Mouse (Mus musculus) MEL (cell line): ENCODE data around the gene Ppif. TPM values are rescaled to one million over a fixed set of nuclear protein-coding genes. Genes with fewer than 3 reads are reported as not detected.

Experiments used
- DNase-seq: peaks from one replicate; pipeline ENCODE4 v3.0.0; 2011; ENCODE audit warnings: low read depth, low spot score
- H3K27ac ChIP-seq: 2 replicates; pipeline ENCODE4 v1.5.1; 2012; ENCODE audit warnings: low read depth, mild to moderate bottlenecking, control low read depth, low read length, moderate library complexity; ENCODE audit not compliant: control insufficient read depth
- H3K27me3 ChIP-seq, 2 experiments: fragments of 150-350 bp in 1 of 2; sonication (generic) in 1 of 2; 2 replicates each; pipeline ENCODE4 v1.6.1; 2012; ENCODE audit warnings: low read length in 2 of 2, mild to moderate bottlenecking in 2 of 2, improper control_type of control experiment in 1 of 2, moderate library complexity in 1 of 2; ENCODE audit not compliant: insufficient read depth in 2 of 2, control insufficient read depth in 1 of 2
- H3K36me3 ChIP-seq, 2 experiments: 2 replicates each; pipeline ENCODE4 v1.6.1; 2012 to 2014; ENCODE audit warnings: low read length in 2 of 2, improper control_type of control experiment in 1 of 2, inconsistent platforms in 1 of 2, mild to moderate bottlenecking in 1 of 2; ENCODE audit not compliant: insufficient read depth in 2 of 2, control insufficient read depth in 1 of 2
- H3K4me1 ChIP-seq, 2 experiments: fragments of 150-350 bp in 1 of 2; sonication (generic) in 1 of 2; 2 replicates each; pipeline ENCODE4 v1.6.1; 2012; ENCODE audit warnings: low read length in 2 of 2, improper control_type of control experiment in 1 of 2, mild to moderate bottlenecking in 1 of 2; ENCODE audit not compliant: insufficient read depth in 2 of 2, control insufficient read depth in 1 of 2
- H3K4me3 ChIP-seq, 2 experiments: fragments of 150-350 bp in 1 of 2; sonication (generic) in 1 of 2; 2 replicates each; pipeline ENCODE4 v1.5.1; 2012; ENCODE audit warnings: low read depth in 2 of 2, low read length in 2 of 2, mild to moderate bottlenecking in 2 of 2, moderate library complexity in 2 of 2, control low read depth in 1 of 2, improper control_type of control experiment in 1 of 2; ENCODE audit not compliant: control insufficient read depth in 1 of 2, insufficient read depth in 1 of 2
- H3K79me2 ChIP-seq: 2 replicates; pipeline ENCODE4 v1.6.1; 2012; ENCODE audit warnings: mild to moderate bottlenecking, low read length, moderate library complexity; ENCODE audit not compliant: control insufficient read depth, poor library complexity, insufficient read depth
- H3K9ac ChIP-seq: 2 replicates; pipeline ENCODE4 v1.6.1; 2012; ENCODE audit warnings: low read depth, mild to moderate bottlenecking, control low read depth, low read length, moderate library complexity; ENCODE audit not compliant: control insufficient read depth, poor library complexity, severe bottlenecking
- H3K9me3 ChIP-seq: fragments of 150-350 bp; sonication (generic); replicated peaks from 2 replicates; pipeline ENCODE4 v1.6.1; 2012; ENCODE audit warnings: mild to moderate bottlenecking, low read length, improper control_type of control experiment, moderate library complexity; ENCODE audit not compliant: insufficient read depth
- CHD1 ChIP-seq: IDR thresholded peaks from 2 replicates; pipeline ENCODE4 v1.6.1; 2012; ENCODE audit warnings: low read depth, mild to moderate bottlenecking, inconsistent platforms, low read length, improper control_type of control experiment
- CTCF ChIP-seq, 3 experiments: IDR thresholded peaks in 2 of 3; conservative IDR thresholded peaks in 1 of 3; 2 replicates each; pipeline ENCODE4 v1.5.1; 2011 to 2012; ENCODE audit warnings: low read length in 3 of 3, low read depth in 2 of 3, mild to moderate bottlenecking in 2 of 3, improper control_type of control experiment in 1 of 3, inconsistent platforms in 1 of 3, mixed read lengths in 1 of 3, moderate library complexity in 1 of 3; ENCODE audit not compliant: control insufficient read depth in 1 of 3, insufficient read depth in 1 of 3, poor library complexity in 1 of 3, severe bottlenecking in 1 of 3
- E2F4 ChIP-seq: IDR thresholded peaks from 2 replicates; pipeline ENCODE4 v1.6.1; 2011; ENCODE audit warnings: low read depth, low read length, improper control_type of control experiment, borderline replicate concordance
- ETS1 ChIP-seq: IDR thresholded peaks from 2 replicates; pipeline ENCODE4 v1.6.1; 2012; ENCODE audit warnings: low read depth, mild to moderate bottlenecking, inconsistent platforms, low read length, improper control_type of control experiment, moderate library complexity
- GABPA ChIP-seq: IDR thresholded peaks from 2 replicates; pipeline ENCODE4 v1.6.1; 2012; ENCODE audit warnings: low read depth, mild to moderate bottlenecking, inconsistent platforms, low read length, improper control_type of control experiment, moderate library complexity
- HCFC1 ChIP-seq: IDR thresholded peaks from 2 replicates; pipeline ENCODE4 v1.6.1; 2012; ENCODE audit warnings: low read depth, mild to moderate bottlenecking, inconsistent platforms, low read length, improper control_type of control experiment, moderate library complexity
- MXI1 ChIP-seq: IDR thresholded peaks from 2 replicates; pipeline ENCODE4 v1.6.1; 2011; ENCODE audit warnings: mild to moderate bottlenecking, low read depth, low read length, improper control_type of control experiment
- MYC ChIP-seq: IDR thresholded peaks from 2 replicates; pipeline ENCODE4 v1.6.1; 2011; ENCODE audit warnings: low read depth, mild to moderate bottlenecking, low read length, improper control_type of control experiment, moderate library complexity
- RAD21 ChIP-seq: IDR thresholded peaks from 2 replicates; pipeline ENCODE4 v1.6.1; 2011; ENCODE audit warnings: mild to moderate bottlenecking, low read depth, low read length, improper control_type of control experiment
- RCOR1 ChIP-seq: IDR thresholded peaks from 2 replicates; pipeline ENCODE4 v1.6.1; 2012; ENCODE audit warnings: low read depth, mild to moderate bottlenecking, inconsistent platforms, low read length, improper control_type of control experiment
- SMC3 ChIP-seq: IDR thresholded peaks from 2 replicates; pipeline ENCODE4 v1.6.1; 2011; ENCODE audit warnings: low read depth, low read length, improper control_type of control experiment
- TAL1 ChIP-seq: IDR thresholded peaks from 2 replicates; pipeline ENCODE4 v1.6.1; 2012; ENCODE audit warnings: mild to moderate bottlenecking, inconsistent platforms, low read length, moderate library complexity, mixed read lengths
- TBP ChIP-seq: IDR thresholded peaks from 2 replicates; pipeline ENCODE4 v1.8.0; 2011; ENCODE audit warnings: low read depth, low read length, improper control_type of control experiment
- ZKSCAN1 ChIP-seq: IDR thresholded peaks from 2 replicates; pipeline ENCODE4 v1.6.1; 2012; ENCODE audit warnings: low read depth, mild to moderate bottlenecking, inconsistent platforms, low read length, improper control_type of control experiment, moderate library complexity
- ZMIZ1 ChIP-seq: IDR thresholded peaks from 2 replicates; pipeline ENCODE4 v1.6.1; 2012; ENCODE audit warnings: low read depth, mild to moderate bottlenecking, inconsistent platforms, low read length, improper control_type of control experiment, moderate library complexity
- ZNF384 ChIP-seq: IDR thresholded peaks from 2 replicates; pipeline ENCODE4 v1.6.1; 2012; ENCODE audit warnings: low read depth, mild to moderate bottlenecking, inconsistent platforms, low read length, improper control_type of control experiment
- polyA plus RNA-seq, 2 experiments: library from polyadenylated mRNA; stranded (reverse) in 1 of 2; unstranded in 1 of 2; fragments of >175 nt in 1 of 2; fragments of >200 nt in 1 of 2; gene quantifications; 2 replicates each; pipeline versions ENCODE4 v1.2.1 to v1.2.4; 2012; ENCODE audit warnings: low replicate concordance in 2 of 2, low read depth in 1 of 2; ENCODE audit not compliant: insufficient read length in 2 of 2, insufficient read depth in 1 of 2, missing spikeins in 1 of 2
- total RNA-seq: library from RNA; depleted of rRNA; stranded (reverse); fragments of 300-350 nt; gene quantifications from 2 replicates; pipeline ENCODE4 v1.2.3, GENCODE M21; 2012

The Ppif gene
- total and polyA plus RNA-seq, 3 experiments = 71.0 to 128 (median 127) TPM

DNA sequence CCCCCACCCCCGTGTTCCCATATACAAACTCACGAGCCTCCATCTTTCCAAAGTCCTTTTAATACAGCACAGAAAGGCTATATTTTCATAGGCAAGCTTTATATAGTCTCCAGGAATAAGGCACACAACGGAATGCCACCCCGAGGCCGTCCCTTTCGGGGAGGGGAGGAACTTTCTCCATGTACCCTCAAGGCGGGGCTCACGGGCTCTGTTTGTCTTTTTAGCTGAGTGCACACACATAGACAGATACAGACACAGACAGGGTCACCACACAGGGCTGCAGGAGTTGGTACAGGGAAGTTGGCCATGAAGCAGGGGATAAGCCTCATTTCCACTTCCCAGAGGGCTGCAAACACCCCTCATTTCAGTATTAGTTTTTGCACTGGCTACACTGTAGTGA, 17.6 kb downstream of the Ppif start:
- no peak for DNase-seq
- Histone ChIP-seq H3K9me3 (no peaks in the 10 kb centered on the region), H3K4me1 (0 out of 4 replicates have a peak, but pooled peaks cover 0 to 6% of the 10 kb centered on the region in 2 experiments), H3K27ac (no peak overlapping the region), H3K36me3 (no peaks in the 10 kb centered on the region; a peak in 1 of 4 replicates), H3K4me3 (no peak overlapping the region), H3K9ac (no peak overlapping the region), H3K79me2 (no peaks in the 10 kb centered on the region), H3K27me3 (no peaks in the 10 kb centered on the region)
- TF ChIP-seq ZNF384 = no peak

- H3K4me1 ChIP-seq = 0 out of 4 replicates have a peak, but pooled peaks cover 0 to 6% of the 10 kb centered on the region in 2 experiments
- peak in 2 of 3 experiments; percentile 50; a peak in 4 of 6 replicates for TF ChIP-seq CTCF (IDR thresholded peaks at IDR 0.05 in 2 of 3, conservative IDR thresholded peaks at IDR 0.05 in 1 of 3; ENCODE audit: control insufficient read depth in 1 of 3, insufficient read depth in 1 of 3, low read depth in 2 of 3, low read length in 3 of 3, poor library complexity in 1 of 3, severe bottlenecking in 1 of 3)
- peak; percentile 51 for TF ChIP-seq SMC3
- no peak for TF ChIP-seq ETS1
- peak; percentile 38 for TF ChIP-seq RAD21
- TF ChIP-seq, all 39 proteins: peak for 3
- DNase-seq = no peak
- H3K79me2 ChIP-seq = no peaks in the 10 kb centered on the region
- no peaks in the 10 kb centered on the region; a peak in 1 of 4 replicates for H3K36me3 ChIP-seq
- no peak overlapping the region for H3K4me3 ChIP-seq
- H3K9me3 ChIP-seq = no peaks in the 10 kb centered on the region
- no peaks in the 10 kb centered on the region for H3K27me3 ChIP-seq
- H3K27ac ChIP-seq = no peak overlapping the region
- no peak overlapping the region for H3K9ac ChIP-seq
Observed at GRCm38 (mm10) chr14:25713443-25713842, 19.5 kb downstream of the Ppif start.

DNA sequence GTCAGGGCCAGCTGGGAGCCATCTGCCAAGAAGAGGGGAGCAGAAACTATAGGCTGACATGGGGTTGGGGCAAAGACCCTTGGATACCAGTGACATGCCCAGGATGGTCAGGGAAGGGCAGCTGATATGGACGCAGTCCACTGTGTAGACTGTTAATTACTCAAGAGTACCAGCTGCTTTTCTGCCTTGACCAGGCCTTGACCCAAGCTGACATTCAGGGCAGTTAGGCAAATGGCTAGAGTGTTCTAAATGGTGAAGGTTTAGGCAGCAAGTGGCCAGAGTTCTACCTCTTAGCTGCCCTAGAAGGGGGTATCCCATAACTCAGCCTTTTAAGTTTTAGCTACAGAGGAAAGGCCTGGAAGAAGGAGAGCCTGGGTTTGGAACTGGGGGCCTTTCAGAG, 22.6 kb downstream of the Ppif start:
- Histone ChIP-seq H3K27ac (no peak overlapping the region), H3K79me2 (no peaks in the 10 kb centered on the region), H3K4me3 (no peak overlapping the region), H3K9me3 (no peaks in the 10 kb centered on the region), H3K9ac (no peak overlapping the region), H3K4me1 (no peaks in the 10 kb centered on the region), H3K36me3 (no peaks in the 10 kb centered on the region), H3K27me3 (no peaks in the 10 kb centered on the region)
- TF ChIP-seq HCFC1 (no peak), ZKSCAN1 (no peak), MXI1 (no peak), ZMIZ1 (no peak), TBP (no peak), E2F4 (no peak), MYC (no peak), ZNF384 (no peak), GABPA (no peak), RCOR1 (no peak), CHD1 (no peak), TAL1 (no peak), RAD21 (no peak), CTCF (IDR thresholded peaks at IDR 0.05 in 2 of 3, conservative IDR thresholded peaks at IDR 0.05 in 1 of 3; ENCODE audit: control insufficient read depth in 1 of 3, insufficient read depth in 1 of 3, low read depth in 2 of 3, low read length in 3 of 3, poor library complexity in 1 of 3, severe bottlenecking in 1 of 3) (no peak)
- DNase-seq = no peak
